Mouse (Mus musculus): ENCODE results near the gene Spred2.

- TF ChIP-seq CTCF (IDR thresholded peaks at IDR 0.05; ENCODE audit: insufficient read depth, low read length) (no peak), POLR2A (IDR thresholded peaks at IDR 0.05; ENCODE audit: borderline replicate concordance, extremely low read depth, low read depth, low read length) (no peak)
These were observed 15.1 kb downstream of the Spred2 start for GRCm38 (mm10) chr11:19939305-19939730.
